Mouse (Mus musculus) heart, embryonic 10.5 days (tissue): ENCODE measurements around the gene Palld. TPM values are rescaled to one million over a fixed set of nuclear protein-coding genes. Genes with fewer than 3 reads are reported as not detected.

ENCODE experiments used
- DNase-seq: peaks from one replicate; pipeline ENCODE4 v3.0.0-alpha.2; 2017; ENCODE audit warnings: low spot score
- H3K27ac ChIP-seq: fragments of 300-500 bp; sonication (generic); 2 replicates; pipeline ENCODE4 v1.5.1; 2016; ENCODE audit warnings: mild to moderate bottlenecking
- H3K27me3 ChIP-seq: fragments of 300-500 bp; sonication (generic); 2 replicates; pipeline ENCODE4 v1.6.1; 2016; ENCODE audit warnings: mild to moderate bottlenecking; ENCODE audit not compliant: poor library complexity, insufficient read depth, severe bottlenecking
- H3K36me3 ChIP-seq: fragments of 300-500 bp; sonication (generic); 2 replicates; pipeline ENCODE4 v1.6.1; 2016; ENCODE audit warnings: mild to moderate bottlenecking, moderate library complexity
- H3K4me1 ChIP-seq: fragments of 300-500 bp; sonication (generic); 2 replicates; pipeline ENCODE4 v1.6.1; 2016; ENCODE audit warnings: mild to moderate bottlenecking
- H3K4me3 ChIP-seq: fragments of 300-500 bp; sonication (generic); 2 replicates; pipeline ENCODE4 v1.5.1; 2016; ENCODE audit warnings: mild to moderate bottlenecking, moderate library complexity
- H3K9me3 ChIP-seq: fragments of 300-500 bp; sonication (generic); 2 replicates; pipeline ENCODE4 v1.6.1; 2016; ENCODE audit warnings: mild to moderate bottlenecking, moderate library complexity
- WGBS: fragments of 180-500 bp; shearing (Covaris S2); methylation state at CpG from one replicate; pipeline ENCODE4 v1.1.7; 2016; 5-methylcytosine and 5-hydroxymethylcytosine counted together
- polyA plus RNA-seq: library from polyadenylated mRNA; unstranded; fragments of >200 nt; fragmentation: Nextera tagmentation; extraction: Ambion mirVana; gene quantifications from 2 replicates; pipeline ENCODE4 v1.2.1, GENCODE M21; 2016

Gene Palld
- polyA plus RNA-seq, 1 experiment from 2014 or later = 167 TPM

- Histone ChIP-seq H3K36me3 (peaks cover 10% of the 10 kb centered on the region; the same call in 1 of the 2 replicates), H3K27me3 (no peaks in the 10 kb centered on the region), H3K4me1 (peaks cover 24% of the 10 kb centered on the region), H3K9me3 (no peaks in the 10 kb centered on the region), H3K4me3 (no peak overlapping the region), H3K27ac (no peak overlapping the region)
- DNase-seq = no peak
- WGBS = 58% methylated on average over 5 of the region's 5 CpGs
Observed at GRCm38 (mm10) chr8:61847494-61847893, 55.0 kb downstream of the Palld start.

GRCm38 (mm10) chr8:61844992-61845391 is 57.5 kb downstream of the Palld start:
- Histone ChIP-seq H3K4me3 (no peak overlapping the region), H3K27me3 (no peaks in the 10 kb centered on the region), H3K9me3 (no peaks in the 10 kb centered on the region), H3K27ac (no peak overlapping the region), H3K4me1 (peaks cover 16% of the 10 kb centered on the region; the same call in 1 of the 2 replicates), H3K36me3 (peaks cover 10% of the 10 kb centered on the region; the same call in 1 of the 2 replicates)
- 87% methylated on average over 2 of the region's 2 CpGs for WGBS
- DNase-seq = no peak

GRCm38 (mm10) chr8:61844575-61844974 is 57.9 kb downstream of the Palld start:
- peaks cover 10% of the 10 kb centered on the region; the same call in 1 of the 2 replicates for H3K36me3 ChIP-seq
- WGBS = 77% methylated on average over 4 of the region's 4 CpGs
- H3K27me3 ChIP-seq = no peaks in the 10 kb centered on the region
- no peak overlapping the region for H3K27ac ChIP-seq
- no peak for DNase-seq
- peaks cover 16% of the 10 kb centered on the region; the same call in 1 of the 2 replicates for H3K4me1 ChIP-seq
- H3K4me3 ChIP-seq = no peak overlapping the region
- no peaks in the 10 kb centered on the region for H3K9me3 ChIP-seq

- no peak for DNase-seq
- H3K36me3 ChIP-seq = peaks cover 10% of the 10 kb centered on the region; the same call in 1 of the 2 replicates
- WGBS = 83% methylated on average over 8 of the region's 8 CpGs
- H3K27me3 ChIP-seq = no peaks in the 10 kb centered on the region
- no peak overlapping the region for H3K27ac ChIP-seq
- H3K9me3 ChIP-seq = no peaks in the 10 kb centered on the region
- peaks cover 11% of the 10 kb centered on the region; the same call in 1 of the 2 replicates for H3K4me1 ChIP-seq
- no peak overlapping the region for H3K4me3 ChIP-seq
Observed at GRCm38 (mm10) chr8:61843776-61844175, 58.7 kb downstream of the Palld start.

GRCm38 (mm10) chr8:61833211-61833610 is 69.3 kb downstream of the Palld start:
- Histone ChIP-seq H3K4me1 (peaks cover 30% of the 10 kb centered on the region), H3K27ac (no peak overlapping the region), H3K4me3 (no peak overlapping the region), H3K9me3 (no peaks in the 10 kb centered on the region), H3K27me3 (no peaks in the 10 kb centered on the region), H3K36me3 (no peaks in the 10 kb centered on the region)
- WGBS = 71% methylated on average over 3 of the region's 3 CpGs
- no peak for DNase-seq

- Histone ChIP-seq H3K9me3 (no peaks in the 10 kb centered on the region), H3K4me3 (no peak overlapping the region), H3K4me1 (peaks cover 30% of the 10 kb centered on the region), H3K36me3 (no peaks in the 10 kb centered on the region), H3K27ac (no peak overlapping the region), H3K27me3 (no peaks in the 10 kb centered on the region)
- WGBS = 66% methylated on average over 4 of the region's 4 CpGs
- no peak for DNase-seq
Observed at GRCm38 (mm10) chr8:61831944-61832343, 70.5 kb downstream of the Palld start.

- Histone ChIP-seq H3K36me3 (no peaks in the 10 kb centered on the region), H3K27ac (no peak overlapping the region), H3K4me1 (peaks cover 30% of the 10 kb centered on the region), H3K27me3 (no peaks in the 10 kb centered on the region), H3K9me3 (no peaks in the 10 kb centered on the region), H3K4me3 (no peak overlapping the region)
- WGBS = 30% methylated on average over 6 of the region's 6 CpGs
- no peak for DNase-seq
Observed at GRCm38 (mm10) chr8:61830821-61831220, 71.7 kb downstream of the Palld start.

GRCm38 (mm10) chr8:61824563-61824962 is 77.9 kb downstream of the Palld start:
- H3K27ac ChIP-seq = no peak overlapping the region
- no peaks in the 10 kb centered on the region; the same call in none of the 2 replicates for H3K36me3 ChIP-seq
- no peaks in the 10 kb centered on the region for H3K9me3 ChIP-seq
- H3K4me1 ChIP-seq = peaks cover 5% of the 10 kb centered on the region; the same call in 1 of the 2 replicates
- no peaks in the 10 kb centered on the region for H3K27me3 ChIP-seq
- WGBS = 62% methylated on average over 3 of the region's 3 CpGs
- no peak overlapping the region for H3K4me3 ChIP-seq
- DNase-seq = no peak

- peaks cover 5% of the 10 kb centered on the region; the same call in 1 of the 2 replicates for H3K4me1 ChIP-seq
- WGBS = 80% methylated on average over 5 of the region's 5 CpGs
- H3K4me3 ChIP-seq = no peak overlapping the region
- DNase-seq = no peak
- H3K9me3 ChIP-seq = no peaks in the 10 kb centered on the region
- H3K27me3 ChIP-seq = no peaks in the 10 kb centered on the region
- no peaks in the 10 kb centered on the region; the same call in none of the 2 replicates for H3K36me3 ChIP-seq
- H3K27ac ChIP-seq = no peak overlapping the region
Observed at GRCm38 (mm10) chr8:61823157-61823556, 79.3 kb downstream of the Palld start.

GRCm38 (mm10) chr8:61803764-61804163 is 98.7 kb downstream of the Palld start:
- WGBS = 26% methylated on average over 2 of the region's 2 CpGs
- Histone ChIP-seq H3K4me3 (no peak overlapping the region), H3K27ac (no peak overlapping the region), H3K27me3 (no peaks in the 10 kb centered on the region), H3K4me1 (peaks cover 12% of the 10 kb centered on the region), H3K9me3 (no peaks in the 10 kb centered on the region), H3K36me3 (no peaks in the 10 kb centered on the region)
- no peak for DNase-seq

GRCm38 (mm10) chr8:61802840-61803239 is 99.7 kb downstream of the Palld start:
- H3K36me3 ChIP-seq = no peaks in the 10 kb centered on the region
- 79% methylated on average over 2 of the region's 2 CpGs for WGBS

GRCm38 (mm10) chr8:61797391-61797947 is 105.0 kb downstream of the Palld start:
- no peaks in the 10 kb centered on the region for H3K36me3 ChIP-seq
- no peak overlapping the region for H3K4me3 ChIP-seq
- DNase-seq = no peak
- peaks cover 4% of the 10 kb centered on the region; the same call in 1 of the 2 replicates for H3K4me1 ChIP-seq
- no peaks in the 10 kb centered on the region for H3K9me3 ChIP-seq
- H3K27me3 ChIP-seq = no peaks in the 10 kb centered on the region
- WGBS = 79% methylated on average over 1 of the region's 1 CpGs
- no peak overlapping the region for H3K27ac ChIP-seq

More at GRCm38 (mm10) chr8:61802840-61803239, 99.7 kb downstream of the Palld start:
- H3K27me3 ChIP-seq = no peaks in the 10 kb centered on the region
- peaks cover 12% of the 10 kb centered on the region for H3K4me1 ChIP-seq
- DNase-seq = no peak
- H3K27ac ChIP-seq = no peak overlapping the region
- H3K4me3 ChIP-seq = no peak overlapping the region
- no peaks in the 10 kb centered on the region for H3K9me3 ChIP-seq

GRCm38 (mm10) chr8:61796537-61797050 is 105.9 kb downstream of the Palld start:
- Histone ChIP-seq H3K4me3 (no peak overlapping the region), H3K4me1 (peaks cover 1% of the 10 kb centered on the region; the same call in 1 of the 2 replicates), H3K36me3 (no peaks in the 10 kb centered on the region), H3K27me3 (no peaks in the 10 kb centered on the region), H3K9me3 (no peaks in the 10 kb centered on the region), H3K27ac (no peak overlapping the region)
- no peak for DNase-seq
- 84% methylated on average over 7 of the region's 7 CpGs for WGBS
